In genomic region chr4:141816267-141816666, GRCm38 (mm10) we compare ENCODE assay signal across 23 mouse cellular contexts. TPM values are rescaled to one million over a fixed set of nuclear protein-coding genes. Genes with fewer than 3 reads are reported as not detected.
DNase-seq lines count a peak whose midpoint lies in the region; ATAC-seq and TF ChIP-seq lines count a peak whose summit lies in the region.
"Had no signal": no experiment of that assay in that cellular context is flagged by ENCODE, and none has a peak within 500 bp of the region (broad histone marks: within the 10 kb centered on the region; RNA-seq: fewer than 3 reads in every experiment).

No protein-coding gene starts in this region.

- H3K9ac ChIP-seq in hindbrain, embryonic 14.5 days: no peak overlapping the region
- no peak overlapping the region for H3K9ac ChIP-seq in hindbrain, embryonic 11.5 days (ENCODE audit: low read depth, low read length)
- H3K9ac ChIP-seq in midbrain, embryonic 12.5 days (replicated peaks): no peak overlapping the region
- H3K9ac ChIP-seq: forebrain, embryonic 13.5 days; intestine, embryonic 15.5 days; liver, embryonic 13.5 days; neural tube, embryonic 12.5 days had no signal

- DNase-seq in hindbrain, embryonic 10.5 days (ENCODE audit: low spot score): no peak
- no peak for DNase-seq in hindbrain, embryonic 14.5 days (ENCODE audit: low spot score)
- DNase-seq in brain, embryonic 14.5 days (ENCODE audit: low read depth): peak; percentile 42
- DNase-seq in hindbrain, embryonic 11.5 days (ENCODE audit: low spot score): no peak
- no peak for DNase-seq in frontal cortex, adult 2 months (ENCODE audit: extremely low spot score in 1 of 2, low spot score in 1 of 2)
- DNase-seq in lung, postnatal 14 days: no peak
- DNase-seq: B cell, adult 2 months; cerebellum, adult 8-10 months; kidney, adult 8-10 months; liver, embryonic 13.5 days; lung, adult 2 months; thymus, adult 18-20 months; thymus, postnatal 36 days had no signal

- no peak overlapping the region for H3K4me2 ChIP-seq in hindbrain, embryonic 14.5 days (replicated peaks)
- no peak overlapping the region for H3K4me2 ChIP-seq in hindbrain, embryonic 11.5 days (replicated peaks; ENCODE audit: low read depth, low read length)
- no peak overlapping the region for H3K4me2 ChIP-seq in midbrain, embryonic 12.5 days (replicated peaks)
- H3K4me2 ChIP-seq: forebrain, embryonic 13.5 days; intestine, embryonic 15.5 days; liver, embryonic 13.5 days; neural tube, embryonic 12.5 days had no signal

- H3K36me3 ChIP-seq in hindbrain, embryonic 10.5 days: peaks cover 49% of the 10 kb centered on the region
- peaks cover 37% of the 10 kb centered on the region for H3K36me3 ChIP-seq in hindbrain, embryonic 14.5 days (replicated peaks; ENCODE audit: control insufficient read depth, insufficient read depth)
- peaks cover 6% of the 10 kb centered on the region for H3K36me3 ChIP-seq in hindbrain, embryonic 11.5 days (ENCODE audit: control insufficient read depth, insufficient read depth, low read length)
- peaks cover 38% of the 10 kb centered on the region for H3K36me3 ChIP-seq in midbrain, embryonic 12.5 days

- TF ChIP-seq CTCF in brain, embryonic 14.5 days (IDR thresholded peaks at IDR 0.05; ENCODE audit: borderline replicate concordance, extremely low read depth, insufficient read depth, insufficient read length): no peak

- peaks cover 21% of the 10 kb centered on the region for H3K4me1 ChIP-seq in hindbrain, embryonic 10.5 days (replicated peaks)
- H3K4me1 ChIP-seq in hindbrain, embryonic 14.5 days (replicated peaks; ENCODE audit: control insufficient read depth, insufficient read depth, low read length): no peaks in the 10 kb centered on the region
- no peaks in the 10 kb centered on the region for H3K4me1 ChIP-seq in hindbrain, embryonic 11.5 days (replicated peaks; ENCODE audit: control insufficient read depth, insufficient read depth, low read length)
- H3K4me1 ChIP-seq in midbrain, embryonic 12.5 days: peaks cover 12% of the 10 kb centered on the region; the same call in 1 of the 2 replicates
- H3K4me1 ChIP-seq: forebrain, embryonic 13.5 days; liver, embryonic 13.5 days had no signal

- H3K4me3 ChIP-seq in hindbrain, embryonic 10.5 days: no peak overlapping the region
- H3K4me3 ChIP-seq in hindbrain, embryonic 14.5 days (replicated peaks; ENCODE audit: low read length): no peak overlapping the region
- H3K4me3 ChIP-seq in hindbrain, embryonic 11.5 days (ENCODE audit: low read depth, low read length): no peak overlapping the region
- H3K4me3 ChIP-seq in midbrain, embryonic 12.5 days: no peak overlapping the region
- H3K4me3 ChIP-seq: forebrain, embryonic 13.5 days; heart, embryonic 10.5 days; intestine, embryonic 15.5 days; liver, embryonic 13.5 days; neural tube, embryonic 12.5 days had no signal

- no peak for ATAC-seq in hindbrain, embryonic 14.5 days (ENCODE audit: low FRiP score)
- ATAC-seq in hindbrain, embryonic 11.5 days (ENCODE audit: low FRiP score): no peak
- ATAC-seq in midbrain, embryonic 12.5 days (ENCODE audit: low FRiP score, low read depth): 0 out of 2 replicates have a peak, but pooled peaks have one; percentile 6
- ATAC-seq: forebrain, embryonic 13.5 days; Patski had no signal

- no peak for TF ChIP-seq POLR2A in brain, embryonic 14.5 days (IDR thresholded peaks at IDR 0.05; ENCODE audit: borderline replicate concordance, extremely low read depth, insufficient read depth, insufficient read length, poor library complexity, severe bottlenecking)

- no peaks in the 10 kb centered on the region for H3K27me3 ChIP-seq in hindbrain, embryonic 10.5 days (ENCODE audit: insufficient read depth, poor library complexity, severe bottlenecking)
- no peaks in the 10 kb centered on the region for H3K27me3 ChIP-seq in hindbrain, embryonic 14.5 days (ENCODE audit: control insufficient read depth, insufficient read depth, low read length)
- no peaks in the 10 kb centered on the region for H3K27me3 ChIP-seq in hindbrain, embryonic 11.5 days (ENCODE audit: control insufficient read depth, insufficient read depth, low read length)
- no peaks in the 10 kb centered on the region for H3K27me3 ChIP-seq in midbrain, embryonic 12.5 days
- H3K27me3 ChIP-seq: CH12.LX; forebrain, embryonic 13.5 days; intestine, embryonic 15.5 days; liver, embryonic 13.5 days; neural tube, embryonic 12.5 days; Patski had no signal

- H3K27ac ChIP-seq in hindbrain, embryonic 10.5 days: peak overlapping the region; percentile 69; the same call in 1 of the 2 replicates
- H3K27ac ChIP-seq in hindbrain, embryonic 14.5 days: no peak overlapping the region
- 0 out of 2 replicates have a peak overlapping the region, but pooled peaks have one; percentile 10 for H3K27ac ChIP-seq in hindbrain, embryonic 11.5 days (ENCODE audit: low read depth, low read length)
- peak overlapping the region; percentile 58; the same call in 1 of the 2 replicates for H3K27ac ChIP-seq in midbrain, embryonic 12.5 days (replicated peaks)
- H3K27ac ChIP-seq: forebrain, embryonic 13.5 days; heart, embryonic 10.5 days; liver, embryonic 13.5 days; neural tube, embryonic 12.5 days had no signal

- H3K9me3 ChIP-seq in hindbrain, embryonic 10.5 days: no peaks in the 10 kb centered on the region
- H3K9me3 ChIP-seq in hindbrain, embryonic 14.5 days (ENCODE audit: control insufficient read depth, low read length): no peaks in the 10 kb centered on the region
- H3K9me3 ChIP-seq in hindbrain, embryonic 11.5 days (ENCODE audit: control insufficient read depth, low read length): no peaks in the 10 kb centered on the region
- H3K9me3 ChIP-seq in midbrain, embryonic 12.5 days: no peaks in the 10 kb centered on the region
- H3K9me3 ChIP-seq: forebrain, embryonic 13.5 days; G1E; heart, embryonic 10.5 days; intestine, embryonic 15.5 days; liver, embryonic 13.5 days; neural tube, embryonic 12.5 days had no signal

- 92% methylated on average over 7 of the region's 7 CpGs for WGBS in hindbrain, embryonic 10.5 days
- 69% methylated on average over 7 of the region's 7 CpGs for WGBS in hindbrain, embryonic 14.5 days
- WGBS in hindbrain, embryonic 11.5 days: 86% methylated on average over 7 of the region's 7 CpGs
- 79% methylated on average over 7 of the region's 7 CpGs for WGBS in midbrain, embryonic 12.5 days

RNA-seq across cellular contexts. Expression of gene Cela2a, which starts 9.7 kb away (rescaled TPM):
- polyA plus RNA-seq in hindbrain, embryonic 10.5 days (2016; fragmentation: Nextera tagmentation; extraction: Ambion mirVana): not detected in 2 replicates
- polyA plus RNA-seq in hindbrain, embryonic 14.5 days (2014; fragmentation: Nextera tagmentation; extraction: Ambion mirVana): not detected in 2 replicates
- polyA plus RNA-seq in brain, embryonic 14.5 days (2012; rRNA removed): 0.19 and 0.21 TPM in 2 replicates
- polyA plus RNA-seq in hindbrain, embryonic 11.5 days (2014; fragmentation: Nextera tagmentation; extraction: Ambion mirVana): not detected in 2 replicates
- not detected in 2 replicates for polyA plus RNA-seq in midbrain, embryonic 12.5 days (2016; fragmentation: Nextera tagmentation; extraction: Ambion mirVana)
- polyA plus RNA-seq in frontal cortex, adult 2 months (2012; rRNA removed): 0.18 and 0.42 TPM in 2 replicates
- polyA plus RNA-seq: G1E; heart, embryonic 10.5 days; neural tube, embryonic 12.5 days; Patski had no signal

RNA-seq across cellular contexts. Expression of gene Casp9, which starts 22.9 kb away (rescaled TPM):
- 25.5 and 27.0 TPM in 2 replicates for polyA plus RNA-seq in hindbrain, embryonic 10.5 days (2016; fragmentation: Nextera tagmentation; extraction: Ambion mirVana)
- 17.6 and 18.7 TPM in 2 replicates for polyA plus RNA-seq in hindbrain, embryonic 14.5 days (2014; fragmentation: Nextera tagmentation; extraction: Ambion mirVana)
- polyA plus RNA-seq in brain, embryonic 14.5 days (2012; rRNA removed): 27.8 and 29.2 TPM in 2 replicates
- polyA plus RNA-seq in hindbrain, embryonic 11.5 days (2014; fragmentation: Nextera tagmentation; extraction: Ambion mirVana): 17.3 and 17.6 TPM in 2 replicates
- 24.9 and 27.0 TPM in 2 replicates for polyA plus RNA-seq in midbrain, embryonic 12.5 days (2016; fragmentation: Nextera tagmentation; extraction: Ambion mirVana)
- polyA plus RNA-seq in frontal cortex, adult 2 months (2012; rRNA removed): 21.5 and 22.5 TPM in 2 replicates

RNA-seq across cellular contexts. Expression of gene Dnajc16, which starts 25.5 kb away (rescaled TPM):
- polyA plus RNA-seq in hindbrain, embryonic 10.5 days (2016; fragmentation: Nextera tagmentation; extraction: Ambion mirVana): 4.5 and 5.5 TPM in 2 replicates
- polyA plus RNA-seq in hindbrain, embryonic 14.5 days (2014; fragmentation: Nextera tagmentation; extraction: Ambion mirVana): 5.5 and 6.3 TPM in 2 replicates
- polyA plus RNA-seq in brain, embryonic 14.5 days (2012; rRNA removed): 17.7 and 19.9 TPM in 2 replicates
- 4.9 and 5.4 TPM in 2 replicates for polyA plus RNA-seq in hindbrain, embryonic 11.5 days (2014; fragmentation: Nextera tagmentation; extraction: Ambion mirVana)
- polyA plus RNA-seq in midbrain, embryonic 12.5 days (2016; fragmentation: Nextera tagmentation; extraction: Ambion mirVana): 6.7 and 6.8 TPM in 2 replicates
- polyA plus RNA-seq in frontal cortex, adult 2 months (2012; rRNA removed): 29.9 and 30.8 TPM in 2 replicates

RNA-seq across cellular contexts. Expression of gene Ctrc, which starts 29.9 kb away (rescaled TPM):
- not detected in 2 replicates for polyA plus RNA-seq in hindbrain, embryonic 10.5 days (2016; fragmentation: Nextera tagmentation; extraction: Ambion mirVana)
- not detected in 2 replicates for polyA plus RNA-seq in hindbrain, embryonic 14.5 days (2014; fragmentation: Nextera tagmentation; extraction: Ambion mirVana)
- polyA plus RNA-seq in brain, embryonic 14.5 days (2012; rRNA removed): not detected in 2 replicates
- polyA plus RNA-seq in hindbrain, embryonic 11.5 days (2014; fragmentation: Nextera tagmentation; extraction: Ambion mirVana): not detected in 2 replicates
- polyA plus RNA-seq in midbrain, embryonic 12.5 days (2016; fragmentation: Nextera tagmentation; extraction: Ambion mirVana): not detected in 2 replicates
- polyA plus RNA-seq in frontal cortex, adult 2 months (2012; rRNA removed): not detected in 2 replicates
- polyA plus RNA-seq: forebrain, embryonic 13.5 days; G1E; heart, embryonic 10.5 days; heart, embryonic 16.5 days; limb, embryonic 14.5 days; liver, embryonic 13.5 days; lung, adult 2 months; neural tube, embryonic 12.5 days; Patski had no signal

RNA-seq across cellular contexts. Expression of gene Efhd2, which starts 58.5 kb away (rescaled TPM):
- polyA plus RNA-seq in hindbrain, embryonic 10.5 days (2016; fragmentation: Nextera tagmentation; extraction: Ambion mirVana): 51.4 and 61.3 TPM in 2 replicates
- 44.7 and 46.7 TPM in 2 replicates for polyA plus RNA-seq in hindbrain, embryonic 14.5 days (2014; fragmentation: Nextera tagmentation; extraction: Ambion mirVana)
- polyA plus RNA-seq in brain, embryonic 14.5 days (2012; rRNA removed): 72.6 and 78.7 TPM in 2 replicates
- 25.0 and 26.1 TPM in 2 replicates for polyA plus RNA-seq in hindbrain, embryonic 11.5 days (2014; fragmentation: Nextera tagmentation; extraction: Ambion mirVana)
- 96.8 and 112 TPM in 2 replicates for polyA plus RNA-seq in midbrain, embryonic 12.5 days (2016; fragmentation: Nextera tagmentation; extraction: Ambion mirVana)
- 244 and 256 TPM in 2 replicates for polyA plus RNA-seq in frontal cortex, adult 2 months (2012; rRNA removed)
